Mouse (Mus musculus): ENCODE results near the gene Whrn.

Gene Whrn

GRCm38 (mm10) chr4:63408247-63408646 lies 87.5 kb downstream of the Whrn start:
- no peak for DNase-seq (ENCODE audit: low read depth, low spot score)

DNA sequence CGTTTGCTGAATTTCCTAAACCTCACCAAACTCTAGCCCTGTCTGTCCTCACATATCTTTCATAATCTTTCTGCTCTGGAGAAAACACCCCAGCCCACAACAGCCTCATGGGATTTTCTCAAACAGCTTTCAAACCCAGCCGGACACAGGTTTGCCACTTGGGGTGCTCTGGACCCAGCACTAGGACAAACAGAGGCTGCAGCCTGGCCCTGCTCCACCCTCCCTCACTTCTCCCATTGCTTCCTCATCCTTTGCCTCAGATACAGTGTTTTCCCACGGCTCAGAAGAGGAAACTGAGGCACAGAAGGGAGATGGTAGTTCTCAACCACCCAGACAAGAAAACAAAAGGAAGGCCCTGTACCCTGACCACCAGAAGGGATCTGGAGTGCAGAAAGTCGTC lies 90.1 kb downstream of the Whrn start:
- no peak for DNase-seq (ENCODE audit: low read depth, low spot score)

DNA sequence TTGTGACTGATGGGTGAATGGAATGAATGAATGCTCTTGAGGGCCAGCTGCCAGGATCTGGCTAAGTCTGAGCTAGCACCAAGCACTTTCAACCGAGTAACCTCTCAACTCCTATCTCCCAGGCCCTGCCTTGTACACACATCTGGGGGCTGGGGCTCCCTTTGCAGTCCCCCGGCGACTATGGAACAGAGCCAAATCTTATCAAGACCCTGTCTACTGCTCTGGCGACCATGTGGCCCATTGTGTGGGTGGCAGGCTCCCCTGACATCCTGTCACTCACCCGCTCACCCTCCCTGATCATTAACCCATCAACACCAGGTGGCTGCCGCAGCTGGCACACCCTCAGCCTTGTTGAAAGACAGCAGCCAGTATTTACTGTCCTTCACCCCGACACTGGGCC lies 90.7 kb downstream of the Whrn start:
- no peak for DNase-seq (ENCODE audit: low read depth, low spot score)

DNA sequence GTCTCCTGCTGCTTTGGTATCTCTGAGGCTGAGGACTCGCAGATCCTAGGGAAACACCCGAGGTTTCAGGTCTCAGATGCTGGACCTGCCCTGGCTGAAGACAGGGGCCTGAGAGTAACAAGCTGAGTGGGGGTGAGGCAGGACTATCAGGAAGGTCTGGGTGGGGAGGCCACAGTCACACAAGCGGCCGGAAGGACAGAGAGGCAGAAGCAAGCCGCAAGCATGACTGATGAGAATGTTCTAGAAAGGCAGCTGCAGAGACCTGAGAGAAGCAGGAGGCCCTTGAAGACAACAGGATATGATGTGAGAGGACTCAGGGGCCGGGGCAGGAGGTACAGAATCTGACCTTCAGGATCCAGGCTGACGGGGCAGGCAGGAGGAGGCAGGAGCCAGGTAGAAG lies 91.6 kb downstream of the Whrn start:
- DNase-seq (ENCODE audit: low read depth, low spot score), result peak; percentile 45

DNA sequence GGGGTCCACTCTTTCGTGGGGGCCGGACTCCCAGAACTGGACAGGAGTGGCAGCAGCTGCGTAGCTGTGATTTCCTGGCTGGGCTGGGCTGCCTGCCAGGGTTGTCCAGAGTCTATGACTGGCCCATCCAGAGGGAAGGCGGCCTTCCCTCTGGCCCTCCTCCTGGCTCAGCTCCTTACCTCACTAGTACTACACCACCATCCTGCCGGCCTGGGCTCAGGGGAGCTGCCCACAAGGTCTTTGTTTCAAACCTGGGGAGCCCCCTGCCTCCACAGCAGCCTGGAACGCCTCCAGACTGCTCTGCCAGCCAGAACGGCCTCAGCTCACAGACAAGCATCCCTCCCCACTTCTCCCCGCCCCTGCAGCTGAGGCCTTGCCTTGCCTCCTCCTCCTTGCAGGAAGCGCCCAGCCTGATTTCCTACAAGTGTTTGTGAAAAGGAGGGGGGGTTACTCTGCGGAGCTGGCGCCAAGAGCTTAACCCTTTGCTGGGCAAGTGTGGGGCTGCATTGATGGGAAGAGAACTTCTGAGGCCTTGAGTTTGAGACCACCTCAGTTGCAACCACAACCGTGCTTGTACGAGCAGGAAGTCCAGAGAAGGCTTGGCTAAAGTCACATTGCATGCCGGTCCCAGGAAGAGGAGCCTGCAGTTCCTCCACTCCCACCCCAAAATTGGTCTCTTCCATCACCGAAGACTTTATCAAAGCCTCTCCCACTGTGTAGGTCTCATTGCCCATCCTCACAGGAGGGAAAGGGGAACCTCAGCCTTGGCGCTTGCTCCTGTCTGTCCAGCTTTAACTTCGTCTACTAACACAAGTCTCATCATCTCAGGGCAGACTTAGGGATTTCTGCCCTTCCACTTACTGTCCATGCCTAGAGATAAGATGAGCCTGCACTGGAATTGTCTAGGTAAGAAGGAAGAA lies 92.5 kb downstream of the Whrn start, which contains the start of gene Akna:
Akna (minus strand) TSS at position 315 of the 920 bp plus-strand sequence.
- DNase-seq (ENCODE audit: low read depth, low spot score), result peak; percentile 89

GRCm38 (mm10) chr4:63402558-63402957 lies 93.2 kb downstream of the Whrn start:
- no peak for DNase-seq (ENCODE audit: low read depth, low spot score)

GRCm38 (mm10) chr4:63402056-63402455 lies 93.7 kb downstream of the Whrn start:
- DNase-seq (ENCODE audit: low read depth, low spot score), result no peak

- no peak for DNase-seq (ENCODE audit: low read depth, low spot score)
Measured at GRCm38 (mm10) chr4:63401620-63402019, 94.2 kb downstream of the Whrn start.

DNA sequence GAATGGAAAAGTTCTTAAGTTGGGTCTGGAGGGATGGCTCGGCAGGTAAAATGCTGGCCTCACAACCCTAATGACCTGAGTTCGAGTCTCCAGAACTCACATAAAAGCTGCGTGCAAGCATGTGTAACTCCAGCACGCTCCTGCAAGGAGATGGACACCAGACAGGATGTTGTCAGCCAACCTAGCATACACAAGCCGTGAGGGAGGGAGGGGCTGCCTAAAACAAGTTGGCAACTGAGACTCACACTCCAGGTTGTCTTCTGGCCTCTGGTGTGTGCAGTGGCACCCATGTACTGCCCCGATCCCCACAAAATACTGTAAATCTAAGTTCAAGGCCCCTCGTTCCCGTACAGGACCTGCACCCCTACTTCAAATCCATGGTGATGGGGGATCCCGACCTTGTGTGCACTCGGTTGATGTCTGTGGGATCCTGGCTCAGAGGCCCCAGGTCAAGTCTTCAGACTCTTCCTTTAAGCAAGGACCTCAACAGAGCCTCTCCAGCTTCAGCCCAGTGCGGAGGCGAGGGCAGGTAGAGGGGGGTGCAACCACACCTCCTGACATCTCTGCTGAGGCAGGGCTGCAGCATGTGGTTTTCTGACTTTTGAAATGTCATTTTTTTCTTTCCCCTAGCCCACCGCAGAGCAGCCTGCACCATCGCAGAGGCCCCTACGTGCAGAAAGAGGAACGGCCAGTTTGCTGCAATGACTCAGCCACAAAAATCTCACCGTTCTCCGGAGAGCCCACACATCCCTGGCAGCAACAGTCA lies 95.1 kb downstream of the Whrn start:
- no peak for DNase-seq (ENCODE audit: low read depth, low spot score)

- DNase-seq (ENCODE audit: low read depth, low spot score), result peak; percentile 42
Measured at GRCm38 (mm10) chr4:63399691-63400270, 96.0 kb downstream of the Whrn start.

GRCm38 (mm10) chr4:63398854-63399609 lies 96.8 kb downstream of the Whrn start:
- DNase-seq (ENCODE audit: low read depth, low spot score), result peak; percentile 54

DNA sequence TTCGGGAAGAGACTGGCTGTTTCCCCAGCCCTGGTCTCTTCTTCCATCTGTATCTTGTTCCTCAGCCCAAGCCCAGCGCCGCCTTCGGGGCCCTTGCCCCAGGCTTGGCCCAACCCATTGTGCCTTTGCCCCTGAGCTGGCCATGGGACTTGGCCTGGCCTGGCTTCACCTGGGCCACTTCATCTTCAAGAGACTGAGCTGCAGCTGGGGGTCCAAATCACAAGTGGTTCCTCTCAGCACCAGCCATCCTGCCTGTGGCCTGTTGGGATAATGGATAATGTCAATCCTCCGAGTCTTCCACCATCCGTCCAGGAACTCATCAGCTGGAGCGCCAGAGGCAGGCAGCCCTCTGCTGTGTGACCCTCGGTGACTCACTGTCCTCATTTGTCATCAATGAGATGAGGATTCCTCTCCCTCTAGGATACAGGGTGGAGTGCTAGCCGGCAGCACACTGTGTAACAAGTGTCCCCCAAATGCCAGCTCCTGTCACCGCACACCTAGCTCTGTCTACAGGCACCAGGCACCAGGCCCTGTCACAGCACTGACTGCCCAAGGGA lies 97.7 kb downstream of the Whrn start:
- no peak for DNase-seq (ENCODE audit: low read depth, low spot score)

DNA sequence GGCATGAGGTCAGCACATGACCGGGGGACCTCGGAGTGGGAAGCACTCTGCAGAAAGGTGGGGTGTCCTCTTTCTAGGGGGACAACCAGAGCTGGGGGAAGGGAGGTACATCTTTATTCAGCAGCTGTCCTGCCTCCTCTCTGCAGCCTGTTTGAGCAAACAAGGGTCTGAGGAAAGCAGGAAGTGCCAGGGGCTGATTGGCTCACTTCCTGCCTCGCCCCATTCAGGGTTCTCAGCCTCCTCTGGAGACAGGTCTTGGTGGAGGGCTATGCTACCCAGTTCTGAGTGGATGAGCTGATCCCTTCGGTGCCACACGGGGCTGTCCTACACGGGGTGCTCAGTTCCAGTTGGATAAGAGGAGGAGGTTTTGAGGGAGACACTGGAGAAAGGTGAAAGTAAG lies 104.5 kb downstream of the Whrn start:
- no peak for DNase-seq (ENCODE audit: low read depth, low spot score)

- DNase-seq (ENCODE audit: low read depth, low spot score), result no peak
Measured at GRCm38 (mm10) chr4:63389887-63390528, 105.8 kb downstream of the Whrn start.

DNA sequence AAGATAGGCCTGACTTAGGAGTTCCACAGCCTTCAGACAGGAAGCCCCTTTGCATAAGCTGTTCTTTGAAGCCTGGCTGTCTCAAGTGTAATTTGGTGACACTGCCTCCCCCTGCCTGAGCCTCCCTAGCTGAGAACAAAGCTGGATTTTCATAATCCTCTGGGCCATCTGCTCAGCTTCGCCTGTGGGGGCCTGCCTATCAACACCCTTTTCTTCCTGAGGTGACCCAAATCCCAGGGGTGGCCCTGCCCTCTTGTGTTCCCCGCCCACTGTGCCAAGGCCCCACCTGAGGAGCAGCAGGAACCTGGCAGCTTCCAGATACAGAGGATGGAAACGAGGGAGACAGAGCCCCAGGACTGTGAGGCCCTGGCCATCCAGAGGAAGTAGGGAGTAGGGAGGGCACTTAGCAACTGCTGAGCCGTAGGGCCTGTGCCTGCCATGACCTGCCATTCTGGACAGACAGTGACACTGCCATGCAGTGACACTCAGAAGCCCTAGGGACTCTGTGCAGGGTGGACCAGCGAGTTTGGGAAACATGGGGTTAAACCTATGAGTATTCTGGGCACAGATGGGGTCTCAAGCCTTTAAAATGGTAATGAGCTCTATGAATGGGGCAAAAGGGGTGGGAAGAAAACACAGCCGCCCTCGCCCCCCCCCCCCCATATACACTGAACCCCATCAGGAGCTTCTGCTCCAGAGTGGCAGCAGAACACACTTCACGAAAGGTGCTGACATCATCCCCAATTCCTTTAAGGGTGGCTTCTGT lies 106.5 kb downstream of the Whrn start:
- no peak for DNase-seq (ENCODE audit: low read depth, low spot score)

- no peak for DNase-seq (ENCODE audit: low read depth, low spot score)
Measured at GRCm38 (mm10) chr4:63388029-63388428, 107.8 kb downstream of the Whrn start.

DNA sequence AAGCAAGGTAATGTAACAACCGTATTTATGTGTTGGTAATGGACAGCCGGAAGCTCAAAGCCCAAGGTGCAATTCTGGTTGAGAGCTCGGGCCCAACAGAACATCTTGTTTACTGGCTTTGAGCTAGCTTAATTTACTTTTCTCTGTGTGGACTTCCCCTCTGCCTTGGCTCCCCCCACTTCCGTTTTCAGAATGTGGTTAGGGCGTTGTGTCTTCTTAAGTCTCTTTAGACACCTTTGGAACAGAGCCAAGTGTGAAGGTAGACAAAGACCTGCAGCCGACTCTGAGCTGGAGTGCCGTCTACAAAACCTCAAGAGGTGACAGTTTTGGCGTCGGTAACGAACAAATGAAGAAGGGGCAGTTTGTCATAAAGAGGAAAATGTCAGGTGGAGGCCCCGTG lies 110.0 kb downstream of the Whrn start:
- DNase-seq (ENCODE audit: low read depth, low spot score), result peak; percentile 64

DNA sequence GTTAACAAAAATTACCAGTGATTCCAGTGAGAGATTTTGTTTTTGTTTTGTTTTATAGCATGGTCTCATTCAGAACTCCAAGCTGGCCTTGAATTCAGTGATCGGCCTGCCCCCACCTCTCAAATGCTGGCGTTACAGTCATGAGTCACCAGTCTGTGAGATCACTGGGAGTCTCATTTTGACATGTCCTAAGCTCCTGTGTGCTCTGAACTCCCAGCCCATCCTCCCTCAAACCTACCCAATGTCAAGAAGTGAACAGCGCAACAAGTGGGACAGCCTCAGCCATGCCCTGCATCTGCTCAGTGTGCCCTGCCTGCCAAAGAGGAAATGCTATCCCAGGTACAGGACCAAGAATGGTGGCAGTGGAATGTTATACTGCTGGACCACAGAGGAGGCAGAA lies 110.5 kb downstream of the Whrn start:
- no peak for DNase-seq (ENCODE audit: low read depth, low spot score)

GRCm38 (mm10) chr4:63384262-63384661 lies 111.5 kb downstream of the Whrn start:
- DNase-seq (ENCODE audit: low read depth, low spot score), result no peak

DNA sequence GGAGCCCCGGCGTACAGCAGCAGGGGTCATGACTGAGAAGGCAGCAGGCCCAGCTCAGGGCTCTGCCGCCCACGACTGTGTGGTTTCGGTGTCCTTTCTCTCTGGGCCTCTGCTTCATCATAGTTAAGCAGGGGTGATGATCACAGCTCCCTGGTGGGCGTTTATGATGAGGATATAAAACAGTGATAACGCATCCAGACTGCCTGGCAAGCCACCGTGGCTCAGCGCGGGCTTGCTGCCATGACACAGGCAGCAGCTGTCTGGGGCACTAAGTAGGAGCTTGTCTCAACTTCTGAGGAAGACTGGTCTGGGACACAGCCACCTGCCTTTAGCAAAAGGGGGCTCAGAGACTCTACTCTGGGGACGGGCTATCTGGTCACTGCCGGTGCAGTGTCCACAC lies 112.3 kb downstream of the Whrn start:
- DNase-seq (ENCODE audit: low read depth, low spot score), result no peak

All from skeletal muscle tissue, adult 2 months (tissue).